Mouse (Mus musculus) CH12.LX (cell line): ENCODE data around the gene Gramd1b. TPM values are rescaled to one million over a fixed set of nuclear protein-coding genes. Genes with fewer than 3 reads are reported as not detected.

Source experiments
- DNase-seq: peaks from one replicate; pipeline ENCODE4 v3.0.0-alpha.2; 2013; ENCODE audit errors: extremely low read depth
- H3K27ac ChIP-seq: 2 replicates; pipeline ENCODE4 v1.5.1; 2012; ENCODE audit warnings: low read depth, mild to moderate bottlenecking, control low read depth, moderate library complexity; ENCODE audit not compliant: insufficient read depth
- H3K27me3 ChIP-seq: replicated peaks from 2 replicates; pipeline ENCODE3; 2012; ENCODE audit warnings: inconsistent platforms
- H3K36me3 ChIP-seq, 2 experiments: replicated peaks in 1 of 2; 2 replicates each; pipeline versions ENCODE3 to v1.6.1; 2012; ENCODE audit warnings: inconsistent platforms in 1 of 2, low read length in 1 of 2, mild to moderate bottlenecking in 1 of 2, mixed read lengths in 1 of 2, moderate library complexity in 1 of 2; ENCODE audit not compliant: control insufficient read depth in 1 of 2, insufficient read depth in 1 of 2
- H3K4me1 ChIP-seq, 2 experiments: 2 replicates each; pipeline ENCODE4 v1.6.1; 2012; ENCODE audit warnings: inconsistent platforms in 1 of 2, moderate library complexity in 1 of 2; ENCODE audit not compliant: insufficient read depth in 2 of 2, control insufficient read depth in 1 of 2
- H3K4me2 ChIP-seq: 2 replicates; pipeline ENCODE4 v1.6.1; 2012; ENCODE audit warnings: low read depth, mild to moderate bottlenecking, control low read depth; ENCODE audit not compliant: poor library complexity, insufficient read depth, severe bottlenecking
- H3K4me3 ChIP-seq, 3 experiments: fragments of 150-350 bp in 1 of 3; sonication (generic) in 1 of 3; replicated peaks in 1 of 3; 2 replicates each; pipeline versions ENCODE3 to v1.5.1; 2011 to 2012; ENCODE audit warnings: low read depth in 2 of 3, low read length in 2 of 3, mild to moderate bottlenecking in 2 of 3, moderate library complexity in 2 of 3, control low read depth in 1 of 3, improper control_type of control experiment in 1 of 3, inconsistent platforms in 1 of 3, mixed read lengths in 1 of 3; ENCODE audit not compliant: poor library complexity in 1 of 3
- H3K79me2 ChIP-seq: replicated peaks from 2 replicates; pipeline ENCODE4 v1.6.1; 2012; ENCODE audit warnings: mild to moderate bottlenecking, moderate library complexity; ENCODE audit not compliant: control insufficient read depth, poor library complexity, insufficient read depth, severe bottlenecking; ENCODE audit errors: extremely low read depth
- H3K9ac ChIP-seq: 2 replicates; pipeline ENCODE4 v1.6.1; 2012; ENCODE audit warnings: low read depth, mild to moderate bottlenecking, control low read depth, moderate library complexity; ENCODE audit not compliant: insufficient read depth
- H3K9me3 ChIP-seq: replicated peaks from 2 replicates; pipeline ENCODE3; 2012; ENCODE audit warnings: low read length, inconsistent platforms, mixed read lengths
- E2F4 ChIP-seq: IDR thresholded peaks from 2 replicates; pipeline ENCODE4 v1.6.1; 2011; ENCODE audit warnings: low read depth, low read length, improper control_type of control experiment; ENCODE audit not compliant: insufficient replicate concordance
- EP300 ChIP-seq: IDR thresholded peaks from 2 replicates; pipeline ENCODE4 v1.6.1; 2011; ENCODE audit warnings: low read length, improper control_type of control experiment
- ETS1 ChIP-seq: conservative IDR thresholded peaks from 2 replicates; pipeline ENCODE4 v1.6.1; 2012; ENCODE audit warnings: low read depth, mild to moderate bottlenecking, inconsistent platforms, low read length, improper control_type of control experiment, moderate library complexity
- JUN ChIP-seq: IDR thresholded peaks from 2 replicates; pipeline ENCODE4 v1.6.1; 2011; ENCODE audit warnings: low read depth, mild to moderate bottlenecking, low read length, improper control_type of control experiment, moderate library complexity; ENCODE audit not compliant: insufficient read depth
- KAT2A ChIP-seq: IDR thresholded peaks from 2 replicates; pipeline ENCODE4 v1.6.1; 2012; ENCODE audit warnings: low read length, improper control_type of control experiment, inconsistent platforms; ENCODE audit not compliant: insufficient replicate concordance
- MAFK ChIP-seq: IDR thresholded peaks from 2 replicates; pipeline ENCODE4 v1.6.1; 2011; ENCODE audit warnings: low read length, improper control_type of control experiment; ENCODE audit not compliant: insufficient replicate concordance
- MAX ChIP-seq: IDR thresholded peaks from 2 replicates; pipeline ENCODE4 v1.6.1; 2011; ENCODE audit warnings: low read length, improper control_type of control experiment
- MAZ ChIP-seq: IDR thresholded peaks from 2 replicates; pipeline ENCODE4 v1.6.1; 2012; ENCODE audit warnings: low read depth, mild to moderate bottlenecking, inconsistent platforms, low read length, improper control_type of control experiment, moderate library complexity
- MXI1 ChIP-seq: IDR thresholded peaks from 2 replicates; pipeline ENCODE4 v1.6.1; 2011; ENCODE audit warnings: mild to moderate bottlenecking, low read depth, low read length, improper control_type of control experiment
- NELFE ChIP-seq: IDR thresholded peaks from 2 replicates; pipeline ENCODE4 v1.6.1; 2011; ENCODE audit warnings: low read depth, low read length, improper control_type of control experiment
- NRF1 ChIP-seq: IDR thresholded peaks from 2 replicates; pipeline ENCODE4 v1.6.1; 2014; ENCODE audit warnings: low read depth, mild to moderate bottlenecking, inconsistent platforms, low read length, improper control_type of control experiment, moderate library complexity
- PAX5 ChIP-seq: IDR thresholded peaks from 2 replicates; pipeline ENCODE4 v1.6.1; 2012; ENCODE audit warnings: low read length, inconsistent platforms, mixed read lengths
- RCOR1 ChIP-seq: conservative IDR thresholded peaks from 2 replicates; pipeline ENCODE4 v1.6.1; 2012; ENCODE audit warnings: low read depth, mild to moderate bottlenecking, inconsistent platforms, low read length, improper control_type of control experiment
- SIN3A ChIP-seq: IDR thresholded peaks from 2 replicates; pipeline ENCODE4 v1.6.1; 2012; ENCODE audit warnings: low read length, improper control_type of control experiment, inconsistent platforms
- SMC3 ChIP-seq: IDR thresholded peaks from 2 replicates; pipeline ENCODE4 v1.6.1; 2011; ENCODE audit warnings: low read depth, low read length, improper control_type of control experiment
- TBP ChIP-seq: conservative IDR thresholded peaks from 2 replicates; pipeline ENCODE4 v1.6.1; 2011; ENCODE audit warnings: low read depth, low read length, improper control_type of control experiment
- TCF12 ChIP-seq: IDR thresholded peaks from 2 replicates; pipeline ENCODE4 v1.6.1; 2014; ENCODE audit warnings: low read depth, mild to moderate bottlenecking, inconsistent platforms, low read length, improper control_type of control experiment
- UBTF ChIP-seq: IDR thresholded peaks from 2 replicates; pipeline ENCODE4 v1.6.1; 2012; ENCODE audit warnings: low read depth, mild to moderate bottlenecking, inconsistent platforms, low read length, improper control_type of control experiment, moderate library complexity
- USF1 ChIP-seq: IDR thresholded peaks from 2 replicates; pipeline ENCODE4 v1.6.1; 2014; ENCODE audit warnings: low read depth, mild to moderate bottlenecking, inconsistent platforms, low read length, improper control_type of control experiment
- ZKSCAN1 ChIP-seq: IDR thresholded peaks from 2 replicates; pipeline ENCODE4 v1.6.1; 2012; ENCODE audit warnings: low read depth, inconsistent platforms, low read length, improper control_type of control experiment, borderline replicate concordance
- ZMIZ1 ChIP-seq: IDR thresholded peaks from 2 replicates; pipeline ENCODE4 v1.6.1; 2012; ENCODE audit warnings: low read depth, mild to moderate bottlenecking, inconsistent platforms, low read length, improper control_type of control experiment
- dilution Hi-C: fragments of 300-500 bp; cut with MboI; formaldehyde crosslinking; loops from 2 replicates; pipeline ENCODE4 v1.14.3; 2020; ENCODE audit warnings: low sequenced_read_pairs; ENCODE audit not compliant: extremely low pct_unique_long_range_greater_than_20kb, extremely low pct_ligation_motif_present
- in situ Hi-C: fragments of 300-500 bp; cut with MboI; formaldehyde crosslinking; loops from 3 replicates; pipeline ENCODE4 v1.14.3; 2019; ENCODE audit warnings: low sequenced_read_pairs, low pct_ligation_motif_present, low pct_unique_long_range_greater_than_20kb, mixed read lengths
- polyA plus RNA-seq: library from polyadenylated mRNA; unstranded; fragments of >175 nt; gene quantifications from 2 replicates; pipeline ENCODE4 v1.2.1, GENCODE M21; 2012; ENCODE audit warnings: low read depth; ENCODE audit not compliant: insufficient read length
- total RNA-seq, 2 experiments: library from RNA; depleted of rRNA; stranded (reverse); fragments of 300-350 nt in 1 of 2; fragments of >200 nt in 1 of 2; gene quantifications; 2 replicates each; pipeline ENCODE4 v1.2.3; 2012 to 2014

The Gramd1b gene
- total and polyA plus RNA-seq, 3 experiments: 13.3 to 40.8 (median 16.7) TPM

DNA sequence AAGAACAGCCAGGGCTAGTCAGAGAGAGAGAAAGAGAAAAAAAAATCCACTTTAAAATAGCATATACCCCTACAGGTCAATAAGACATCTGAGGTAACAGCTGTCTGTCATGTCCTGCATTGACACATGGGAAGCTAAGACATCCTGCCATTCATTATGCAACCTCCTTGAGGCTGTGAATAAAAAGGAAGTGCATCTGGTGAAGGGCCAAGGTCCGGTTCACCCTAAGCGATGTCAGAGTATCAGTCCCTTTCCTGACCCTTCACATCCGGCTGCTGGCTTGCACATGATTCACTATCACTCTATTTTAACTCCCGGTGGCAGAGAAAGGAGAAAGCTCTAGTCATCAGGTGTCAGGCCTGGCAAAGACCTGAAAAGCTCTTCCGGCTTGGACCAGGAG lies 73.7 kb downstream of the Gramd1b start:
- DNase-seq: no peak
- Histone ChIP-seq H3K27ac (no peak overlapping the region), H3K9me3 (no peaks in the 10 kb centered on the region), H3K27me3 (no peaks in the 10 kb centered on the region), H3K79me2 (no peaks in the 10 kb centered on the region), H3K9ac (no peak overlapping the region), H3K36me3 (no peaks in the 10 kb centered on the region), H3K4me3 (no peak overlapping the region), H3K4me1 (peaks cover 7 to 35% of the 10 kb centered on the region in 2 experiments), H3K4me2 (no peak overlapping the region)
- dilution Hi-C loops (no loop called here), in situ Hi-C loops (no loop called here)
- TF ChIP-seq KAT2A (no peak), ETS1 (no peak), MXI1 (no peak), SIN3A (no peak), ZKSCAN1 (no peak), USF1 (no peak), JUN (no peak), NRF1 (no peak), TCF12 (no peak), MAX (no peak), PAX5 (no peak), ZMIZ1 (no peak), TBP (no peak), EP300 (no peak), E2F4 (no peak), NELFE (no peak), RCOR1 (no peak), SMC3 (no peak), MAZ (no peak)

DNA sequence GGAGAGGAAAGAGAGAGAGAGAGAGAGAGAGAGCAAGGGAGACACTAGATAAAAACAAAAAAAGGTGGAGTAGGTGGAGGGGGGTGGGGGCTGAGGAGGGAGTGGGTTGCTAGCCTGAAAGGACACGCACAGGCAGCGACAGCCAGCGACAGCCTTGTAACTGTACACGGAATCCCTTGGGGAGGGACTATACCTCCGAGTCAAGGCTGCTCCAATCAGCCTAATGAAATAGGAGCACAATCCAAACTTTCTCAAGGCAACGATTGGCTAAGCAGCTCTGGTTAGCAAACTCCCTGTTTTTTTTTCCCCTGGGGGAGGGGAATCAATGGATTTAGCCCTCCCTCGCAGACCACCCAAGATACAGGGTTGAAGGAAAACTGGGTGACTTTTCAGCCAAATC lies 75.0 kb downstream of the Gramd1b start:
- Histone ChIP-seq H3K4me1 (peaks cover 7 to 43% of the 10 kb centered on the region in 2 experiments), H3K4me3 (peak overlapping the region in 2 of 3 experiments; percentile 60 to 71), H3K27me3 (no peaks in the 10 kb centered on the region), H3K27ac (no peak overlapping the region), H3K79me2 (no peaks in the 10 kb centered on the region), H3K4me2 (peak overlapping the region; percentile 86), H3K36me3 (no peaks in the 10 kb centered on the region), H3K9me3 (no peaks in the 10 kb centered on the region), H3K9ac (no peak overlapping the region)
- TF ChIP-seq MAFK (no peak), UBTF (no peak), NRF1 (no peak)
- dilution Hi-C loops (no loop called here), in situ Hi-C loops (no loop called here)
- no peak for DNase-seq
